Mouse (Mus musculus): Measurements from ENCODE around the gene Rbm20. TPM values are rescaled to one million over a fixed set of nuclear protein-coding genes. Genes with fewer than 3 reads are reported as not detected.

Rbm20 gene
- polyA plus RNA-seq, 1 experiment from 2014 or later, result 0.59 TPM

- no peaks in the 10 kb centered on the region for H3K9me3 ChIP-seq (ENCODE audit: low read depth, low read length)
- H3K4me2 ChIP-seq, result 0 out of 2 replicates have a peak within 1 kb of the TSS, but pooled peaks have one; percentile 18
- peak; percentile 89 for ATAC-seq (ENCODE audit: insufficient read depth)
- 21% methylated on average over 3 of the region's 3 CpGs for WGBS
- no peak for TF ChIP-seq CTCF (IDR thresholded peaks at IDR 0.05; ENCODE audit: low read depth)
- H3K27me3 ChIP-seq (ENCODE audit: insufficient read depth, low read length), result no peaks in the 10 kb centered on the region
- peak within 1 kb of the TSS; percentile 29; the same call in 1 of the 2 replicates for H3K9ac ChIP-seq
- no peak within 1 kb of the TSS for H3K4me3 ChIP-seq (ENCODE audit: low read depth, low read length)
- peaks cover 27% of the 10 kb centered on the region for H3K4me1 ChIP-seq (ENCODE audit: insufficient read depth)
- H3K27ac ChIP-seq (ENCODE audit: low read depth), result peak within 1 kb of the TSS; percentile 91
- DNase-seq, result peak; percentile 86
- H3K36me3 ChIP-seq (ENCODE audit: insufficient read depth), result no peaks in the 10 kb centered on the region
Measured at GRCm38 (mm10) chr19:53892061-53892460, 215.0 kb downstream of the Rbm20 start, which contains the start of gene Pdcd4. Gene Pdcd4, plus strand, starts transcription at chr19:53892231.

GRCm38 (mm10) chr19:53892838-53893359, 215.8 kb downstream of the Rbm20 start:
- no peak for TF ChIP-seq CTCF (IDR thresholded peaks at IDR 0.05; ENCODE audit: low read depth)
- H3K4me3 ChIP-seq (ENCODE audit: low read depth, low read length), result no peak overlapping the region
- H3K4me1 ChIP-seq (ENCODE audit: insufficient read depth), result peaks cover 27% of the 10 kb centered on the region
- ATAC-seq (ENCODE audit: insufficient read depth) (no peak), DNase-seq (no peak)
- H3K9me3 ChIP-seq (ENCODE audit: low read depth, low read length), result no peaks in the 10 kb centered on the region
- no peaks in the 10 kb centered on the region for H3K36me3 ChIP-seq (ENCODE audit: insufficient read depth)
- H3K27ac ChIP-seq (ENCODE audit: low read depth), result peak overlapping the region; percentile 91
- 52% methylated on average over 9 of the region's 9 CpGs for WGBS
- H3K27me3 ChIP-seq (ENCODE audit: insufficient read depth, low read length), result no peaks in the 10 kb centered on the region
- H3K9ac ChIP-seq, result no peak overlapping the region
- no peak overlapping the region for H3K4me2 ChIP-seq

DNA sequence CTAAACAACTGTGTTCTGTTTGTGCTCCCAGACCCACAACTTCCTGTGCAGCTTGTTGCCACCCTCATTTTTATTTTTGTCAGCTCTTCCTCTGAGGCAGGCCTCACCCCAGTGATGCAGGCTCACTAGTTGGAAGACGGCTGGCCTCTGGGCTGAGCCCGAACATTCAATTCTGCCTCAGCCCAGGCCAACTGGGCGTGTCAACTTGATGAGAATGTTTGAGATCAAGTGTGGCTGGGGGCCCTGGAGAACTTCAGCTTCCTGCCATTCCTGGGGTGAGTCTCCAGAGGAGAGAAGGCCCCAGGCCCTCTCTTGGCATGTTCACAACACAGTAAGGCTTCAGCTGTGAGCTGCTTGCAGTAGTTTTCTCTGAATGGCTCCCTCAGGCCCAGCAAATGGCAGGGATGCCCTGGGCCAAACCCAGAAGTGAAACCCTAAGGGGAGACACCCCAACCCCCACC, 216.6 kb downstream of the Rbm20 start:
- Histone ChIP-seq H3K9me3 (ENCODE audit: low read depth, low read length) (no peaks in the 10 kb centered on the region), H3K4me2 (no peak overlapping the region)
- ATAC-seq (ENCODE audit: insufficient read depth), result no peak

DNA sequence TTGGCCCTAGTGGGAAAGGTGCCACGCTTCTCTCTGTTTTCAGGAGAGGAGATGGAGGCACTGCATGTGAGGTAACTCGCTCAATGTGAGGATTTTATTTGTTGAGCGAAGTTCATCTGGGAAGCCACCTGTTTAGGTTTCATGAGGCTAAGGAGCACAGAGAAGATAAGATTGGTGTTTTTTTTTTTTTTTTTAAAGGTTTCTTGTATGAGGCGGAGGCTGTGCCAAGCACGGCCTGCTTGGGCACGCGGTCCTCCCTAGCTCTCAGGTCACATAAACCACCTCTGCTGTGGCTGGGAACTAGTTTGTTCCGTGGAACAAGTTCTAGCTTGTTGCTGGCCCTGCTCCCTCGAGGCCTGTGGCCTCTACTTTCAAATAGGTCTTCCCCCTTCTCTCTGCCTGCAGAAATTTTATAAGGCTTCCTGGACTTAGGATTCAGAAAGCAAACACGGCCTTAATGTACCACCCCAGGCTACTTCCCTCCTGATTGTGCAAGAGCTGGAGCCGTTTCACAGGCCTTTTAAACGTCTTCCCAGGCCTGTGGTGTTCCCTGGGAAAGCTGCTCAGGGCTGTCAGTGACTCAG, 217.5 kb downstream of the Rbm20 start:
- H3K4me3 ChIP-seq (ENCODE audit: low read depth, low read length), result no peak overlapping the region
- 70% methylated on average over 12 of the region's 12 CpGs for WGBS
- no peaks in the 10 kb centered on the region for H3K9me3 ChIP-seq (ENCODE audit: low read depth, low read length)
- no peak for DNase-seq
- no peak overlapping the region for H3K27ac ChIP-seq (ENCODE audit: low read depth)
- no peak overlapping the region for H3K4me2 ChIP-seq
- no peak for TF ChIP-seq CTCF (IDR thresholded peaks at IDR 0.05; ENCODE audit: low read depth)
- no peak for ATAC-seq (ENCODE audit: insufficient read depth)
- peaks cover 34% of the 10 kb centered on the region for H3K4me1 ChIP-seq (ENCODE audit: insufficient read depth)
- H3K27me3 ChIP-seq (ENCODE audit: insufficient read depth, low read length), result no peaks in the 10 kb centered on the region
- H3K36me3 ChIP-seq (ENCODE audit: insufficient read depth), result no peaks in the 10 kb centered on the region
- no peak overlapping the region for H3K9ac ChIP-seq

More for the DNA sequence above, 216.6 kb downstream of the Rbm20 start:
- WGBS, result 62% methylated on average over 3 of the region's 3 CpGs
- Histone ChIP-seq H3K27me3 (ENCODE audit: insufficient read depth, low read length) (no peaks in the 10 kb centered on the region), H3K4me3 (ENCODE audit: low read depth, low read length) (no peak overlapping the region), H3K9ac (no peak overlapping the region), H3K27ac (ENCODE audit: low read depth) (peak overlapping the region; percentile 91), H3K36me3 (ENCODE audit: insufficient read depth) (no peaks in the 10 kb centered on the region), H3K4me1 (ENCODE audit: insufficient read depth) (peaks cover 27% of the 10 kb centered on the region)
- no peak for DNase-seq
- TF ChIP-seq CTCF (IDR thresholded peaks at IDR 0.05; ENCODE audit: low read depth), result no peak

DNA sequence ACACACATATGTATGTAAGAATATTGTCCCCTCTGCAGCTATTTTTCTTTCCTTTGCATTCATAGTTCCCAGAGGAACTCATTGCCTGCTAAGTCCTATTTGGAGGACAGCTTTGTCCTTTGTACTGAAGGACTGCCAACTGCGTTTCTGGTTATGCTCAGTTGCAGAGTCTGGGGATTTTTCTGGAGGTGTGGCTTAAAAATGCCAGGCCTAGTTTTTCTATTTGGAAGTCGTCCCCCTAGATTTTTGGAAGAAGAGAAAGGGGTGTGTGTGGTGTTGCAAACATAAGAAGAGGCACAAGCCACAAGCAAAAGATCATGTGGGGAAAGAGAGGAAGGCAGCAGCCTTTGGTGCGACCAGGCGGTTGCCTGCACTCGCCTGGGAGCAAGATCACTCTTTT, 220.9 kb downstream of the Rbm20 start:
- no peak for DNase-seq
- Histone ChIP-seq H3K27me3 (ENCODE audit: insufficient read depth, low read length) (no peaks in the 10 kb centered on the region), H3K4me2 (no peak overlapping the region), H3K4me1 (ENCODE audit: insufficient read depth) (peaks cover 25% of the 10 kb centered on the region), H3K27ac (ENCODE audit: low read depth) (no peak overlapping the region), H3K36me3 (ENCODE audit: insufficient read depth) (no peaks in the 10 kb centered on the region), H3K9ac (no peak overlapping the region), H3K4me3 (ENCODE audit: low read depth, low read length) (no peak overlapping the region), H3K9me3 (ENCODE audit: low read depth, low read length) (no peaks in the 10 kb centered on the region)
- no peak for TF ChIP-seq CTCF (IDR thresholded peaks at IDR 0.05; ENCODE audit: low read depth)
- no peak for ATAC-seq (ENCODE audit: insufficient read depth)
- WGBS, result 71% methylated on average over 5 of the region's 5 CpGs

DNA sequence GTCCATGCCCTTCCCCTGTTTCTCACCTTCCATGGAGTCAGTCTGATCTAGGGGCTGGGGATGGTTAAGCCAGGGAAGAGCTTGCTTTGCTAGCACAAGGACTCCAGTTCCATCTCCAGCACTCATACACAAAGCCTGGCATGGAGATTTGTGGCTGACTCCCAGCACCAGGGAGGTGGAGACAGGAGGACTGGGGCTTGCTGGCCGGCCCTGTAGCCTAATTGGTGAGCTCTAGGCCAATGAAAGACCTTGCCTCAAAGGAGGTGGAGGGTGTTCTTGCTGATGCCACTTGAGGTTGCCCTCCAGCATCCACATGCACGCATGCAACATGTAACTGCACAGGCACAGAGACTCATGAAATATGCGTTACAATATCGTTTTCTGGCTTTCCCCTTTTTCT, 221.4 kb downstream of the Rbm20 start:
- no peak for ATAC-seq (ENCODE audit: insufficient read depth)
- Histone ChIP-seq H3K4me2 (no peak overlapping the region), H3K4me1 (ENCODE audit: insufficient read depth) (peaks cover 23% of the 10 kb centered on the region), H3K27ac (ENCODE audit: low read depth) (no peak overlapping the region), H3K9ac (no peak overlapping the region), H3K36me3 (ENCODE audit: insufficient read depth) (no peaks in the 10 kb centered on the region), H3K27me3 (ENCODE audit: insufficient read depth, low read length) (no peaks in the 10 kb centered on the region), H3K4me3 (ENCODE audit: low read depth, low read length) (no peak overlapping the region), H3K9me3 (ENCODE audit: low read depth, low read length) (no peaks in the 10 kb centered on the region)
- WGBS, result 70% methylated on average over 4 of the region's 4 CpGs
- no peak for DNase-seq
- no peak for TF ChIP-seq CTCF (IDR thresholded peaks at IDR 0.05; ENCODE audit: low read depth)

GRCm38 (mm10) chr19:53898970-53899900, 222.1 kb downstream of the Rbm20 start:
- Histone ChIP-seq H3K36me3 (ENCODE audit: insufficient read depth) (no peaks in the 10 kb centered on the region), H3K4me1 (ENCODE audit: insufficient read depth) (peaks cover 18% of the 10 kb centered on the region), H3K4me2 (no peak overlapping the region), H3K9me3 (ENCODE audit: low read depth, low read length) (no peaks in the 10 kb centered on the region), H3K27ac (ENCODE audit: low read depth) (no peak overlapping the region), H3K4me3 (ENCODE audit: low read depth, low read length) (no peak overlapping the region), H3K27me3 (ENCODE audit: insufficient read depth, low read length) (no peaks in the 10 kb centered on the region), H3K9ac (no peak overlapping the region)
- ATAC-seq (ENCODE audit: insufficient read depth) (no peak), DNase-seq (no peak)
- no peak for TF ChIP-seq CTCF (IDR thresholded peaks at IDR 0.05; ENCODE audit: low read depth)
- WGBS, result 74% methylated on average over 25 of the region's 25 CpGs
